Mouse (Mus musculus) liver, embryonic 14.5 days (tissue): ENCODE results near the gene Ocrl. TPM values are rescaled to one million over a fixed set of nuclear protein-coding genes. Genes with fewer than 3 reads are reported as not detected.

Source experiments
- ATAC-seq: fragments of 200-750 bp; cut with Nextera tagmentation; 2 replicates; pipeline ENCODE4 v1.8.0; 2017; ENCODE audit warnings: moderate number of reproducible peaks, mild to moderate bottlenecking, moderate library complexity; ENCODE audit not compliant: insufficient read depth
- DNase-seq, 3 experiments: peaks; one replicate each; pipeline ENCODE4 v3.0.0-alpha.2; 2012 to 2013; ENCODE audit warnings: low read depth in 3 of 3, low spot score in 3 of 3
- H3K27ac ChIP-seq: fragments of 300-500 bp; sonication (generic); 2 replicates; pipeline ENCODE4 v1.5.1; 2014; ENCODE audit warnings: moderate library complexity, mild to moderate bottlenecking, control low read depth, inconsistent platforms
- H3K27me3 ChIP-seq: fragments of 300-500 bp; sonication (generic); 2 replicates; pipeline ENCODE4 v1.6.1; 2014; ENCODE audit warnings: mild to moderate bottlenecking, low read length, moderate library complexity; ENCODE audit not compliant: control insufficient read depth, insufficient read depth
- H3K36me3 ChIP-seq: fragments of 300-500 bp; sonication (generic); replicated peaks from 2 replicates; pipeline ENCODE4 v1.6.1; 2014; ENCODE audit warnings: low read depth; ENCODE audit not compliant: control insufficient read depth, insufficient read depth
- H3K4me1 ChIP-seq, 2 experiments: fragments of 200-500 bp in 1 of 2; fragments of 300-500 bp in 1 of 2; sonication (generic) in 1 of 2; replicated peaks; 2 replicates each; pipeline ENCODE4 v1.6.1; 2012 to 2014; ENCODE audit warnings: antibody characterized with exemption in 1 of 2, inconsistent platforms in 1 of 2, low read length in 1 of 2; ENCODE audit not compliant: control insufficient read depth in 2 of 2, insufficient read depth in 2 of 2
- H3K4me2 ChIP-seq: fragments of 300-500 bp; sonication (generic); 2 replicates; pipeline ENCODE4 v1.6.1; 2014; ENCODE audit warnings: low read depth, mild to moderate bottlenecking, control low read depth, moderate library complexity
- H3K4me3 ChIP-seq, 2 experiments: fragments of 200-500 bp in 1 of 2; fragments of 300-500 bp in 1 of 2; sonication (generic) in 1 of 2; 2 replicates each; pipeline ENCODE4 v1.5.1; 2012 to 2014; ENCODE audit warnings: low read depth in 2 of 2, low read length in 2 of 2, mild to moderate bottlenecking in 2 of 2, control low read depth in 1 of 2, inconsistent platforms in 1 of 2, moderate library complexity in 1 of 2; ENCODE audit not compliant: insufficient read depth in 1 of 2
- H3K9ac ChIP-seq: fragments of 300-500 bp; sonication (generic); replicated peaks from 2 replicates; pipeline ENCODE4 v1.6.1; 2014; ENCODE audit warnings: mild to moderate bottlenecking, control low read depth, moderate library complexity
- H3K9me3 ChIP-seq: fragments of 300-500 bp; sonication (generic); 2 replicates; pipeline ENCODE4 v1.6.1; 2016; ENCODE audit warnings: low read length, mixed read lengths; ENCODE audit not compliant: control insufficient read depth
- CTCF ChIP-seq: IDR thresholded peaks from 2 replicates; pipeline ENCODE4 v1.5.1; 2016; ENCODE audit warnings: antibody characterized with exemption, low read depth, control low read depth
- EP300 ChIP-seq: IDR thresholded peaks from 2 replicates; pipeline ENCODE4 v1.6.1; 2016; ENCODE audit warnings: antibody characterized with exemption, low read depth
- WGBS: fragments of 180-500 bp; shearing (Covaris S2); extraction: QIAGEN DNeasy Blood & Tissue Kit; methylation state at CpG from one replicate; pipeline ENCODE4 v1.1.7; 2014; ENCODE audit not compliant: insufficient replicate concordance; 5-methylcytosine and 5-hydroxymethylcytosine counted together
- polyA plus RNA-seq, 2 experiments: library from polyadenylated mRNA; depleted of rRNA in 1 of 2; stranded (reverse) in 1 of 2; unstranded in 1 of 2; fragments of >200 nt; fragmentation: Nextera tagmentation in 1 of 2; extraction: Ambion mirVana in 1 of 2; gene quantifications; 2 replicates each; pipeline versions ENCODE4 v1.2.1 to v1.2.3; 2012 to 2014

The Ocrl gene
- polyA plus RNA-seq, 2 experiments: 2.9 to 4.8 TPM

- DNase-seq: no peak
- H3K4me3 ChIP-seq: no peak overlapping the region
- no peaks in the 10 kb centered on the region for H3K4me1 ChIP-seq
- H3K9me3 ChIP-seq: no peaks in the 10 kb centered on the region
- no peaks in the 10 kb centered on the region for H3K27me3 ChIP-seq
- H3K36me3 ChIP-seq: no peaks in the 10 kb centered on the region
- H3K4me2 ChIP-seq: no peak overlapping the region
- no peak overlapping the region for H3K9ac ChIP-seq
- no peak overlapping the region for H3K27ac ChIP-seq
- no peak for TF ChIP-seq EP300
- no peak for TF ChIP-seq CTCF
- WGBS: 63% methylated on average over 3 of the region's 3 CpGs
- no peak for ATAC-seq
Measured at GRCm38 (mm10) chrX:47949729-47950128, 37.5 kb downstream of the Ocrl start.

GRCm38 (mm10) chrX:47962579-47962978 is 50.4 kb downstream of the Ocrl start:
- H3K9ac ChIP-seq: no peak overlapping the region
- no peak overlapping the region for H3K4me3 ChIP-seq
- ATAC-seq: no peak
- no peak for TF ChIP-seq EP300
- no peak for TF ChIP-seq CTCF
- no peaks in the 10 kb centered on the region for H3K36me3 ChIP-seq
- 60% methylated on average over 3 of the region's 3 CpGs for WGBS
- H3K4me1 ChIP-seq: no peaks in the 10 kb centered on the region
- DNase-seq: no peak
- no peaks in the 10 kb centered on the region for H3K27me3 ChIP-seq
- H3K9me3 ChIP-seq: no peaks in the 10 kb centered on the region
- H3K27ac ChIP-seq: no peak overlapping the region
- H3K4me2 ChIP-seq: no peak overlapping the region

- no peak overlapping the region for H3K27ac ChIP-seq
- TF ChIP-seq EP300: no peak
- no peak for TF ChIP-seq CTCF
- H3K27me3 ChIP-seq: no peaks in the 10 kb centered on the region
- H3K4me1 ChIP-seq: no peaks in the 10 kb centered on the region
- no peaks in the 10 kb centered on the region for H3K36me3 ChIP-seq
- H3K9me3 ChIP-seq: no peaks in the 10 kb centered on the region
- DNase-seq (no peak), ATAC-seq (no peak)
- no peak overlapping the region for H3K4me2 ChIP-seq
- 77% methylated on average over 4 of the region's 4 CpGs for WGBS
- no peak overlapping the region for H3K9ac ChIP-seq
- H3K4me3 ChIP-seq: no peak overlapping the region
Measured at GRCm38 (mm10) chrX:47970371-47970770, 58.2 kb downstream of the Ocrl start.

- Histone ChIP-seq H3K4me2 (no peak overlapping the region), H3K27ac (no peak overlapping the region), H3K27me3 (no peaks in the 10 kb centered on the region), H3K9me3 (no peaks in the 10 kb centered on the region), H3K36me3 (no peaks in the 10 kb centered on the region), H3K9ac (no peak overlapping the region), H3K4me1 (no peaks in the 10 kb centered on the region), H3K4me3 (no peak overlapping the region)
- no peak for ATAC-seq
- 67% methylated on average over 3 of the region's 3 CpGs for WGBS
- no peak for DNase-seq
- TF ChIP-seq CTCF: no peak
- TF ChIP-seq EP300: no peak
Measured at GRCm38 (mm10) chrX:47970864-47971263, 58.7 kb downstream of the Ocrl start.

GRCm38 (mm10) chrX:47971366-47972128 is 59.4 kb downstream of the Ocrl start:
- H3K4me3 ChIP-seq: no peak overlapping the region
- no peaks in the 10 kb centered on the region for H3K9me3 ChIP-seq
- DNase-seq (no peak), ATAC-seq (no peak)
- no peaks in the 10 kb centered on the region for H3K36me3 ChIP-seq
- H3K4me1 ChIP-seq: no peaks in the 10 kb centered on the region
- no peak for TF ChIP-seq CTCF
- no peak for TF ChIP-seq EP300
- H3K4me2 ChIP-seq: no peak overlapping the region
- 52% methylated on average over 10 of the region's 10 CpGs for WGBS
- no peaks in the 10 kb centered on the region for H3K27me3 ChIP-seq
- no peak overlapping the region for H3K9ac ChIP-seq
- no peak overlapping the region for H3K27ac ChIP-seq
